ENCODE assay signal across 26 mouse cellular contexts in genomic region chr12:34803721-34804120, GRCm38 (mm10).
"Had no signal": no experiment of that assay in that cellular context is flagged by ENCODE, and none has a peak within 500 bp of the region (broad histone marks: within the 10 kb centered on the region; RNA-seq: fewer than 3 reads in every experiment).

No protein-coding gene starts in this region.

- H3K27ac ChIP-seq: gastrocnemius, adult 2 months; heart, adult 2 months; heart, embryonic 13.5 days; heart, embryonic 15.5 days; hindbrain, embryonic 13.5 days; hindbrain, embryonic 15.5 days; hindbrain, postnatal 0 days; kidney, embryonic 15.5 days; kidney, postnatal 0 days; limb, embryonic 13.5 days; limb, embryonic 15.5 days; liver, embryonic 12.5 days; liver, embryonic 14.5 days had no signal

- H3K4me3 ChIP-seq: gastrocnemius, adult 2 months; heart, adult 2 months; heart, embryonic 13.5 days; heart, embryonic 15.5 days; hindbrain, embryonic 13.5 days; hindbrain, embryonic 15.5 days; kidney, embryonic 15.5 days; limb, embryonic 13.5 days; limb, embryonic 15.5 days; liver, embryonic 12.5 days had no signal

- DNase-seq: gastrocnemius, adult 2 months; gastrocnemius, postnatal 14 days; gastrocnemius, postnatal 36 days; heart, adult 11 months; heart, adult 2 months; heart, postnatal 14 days; heart, postnatal 36 days; kidney, adult 11 months; kidney, adult 2 months; kidney, adult 9 months; kidney, postnatal 14 days; kidney, postnatal 36 days; layer of hippocampus, adult 9-11 months; layer of hippocampus, postnatal 36 days; left cerebral cortex, postnatal 4 days had no signal
